8 mouse cellular contexts compared by ENCODE assay signal in genomic region chr10:108161261-108162256, GRCm38 (mm10). TPM values are rescaled to one million over a fixed set of nuclear protein-coding genes. Genes with fewer than 3 reads are reported as not detected.
DNase-seq lines count a peak whose midpoint lies in the region; ATAC-seq and TF ChIP-seq lines count a peak whose summit lies in the region.

Gene Ppp1r12a, plus strand, starts transcription at chr10:108162193.

- peak within 1 kb of the TSS; percentile 98 for H3K9ac ChIP-seq in forebrain, embryonic 13.5 days
- peak within 1 kb of the TSS; percentile 100 for H3K9ac ChIP-seq in neural tube, embryonic 15.5 days (replicated peaks)

- H3K4me3 ChIP-seq in E14TG2a.4 (replicated peaks; ENCODE audit: low read length): peak within 1 kb of the TSS; percentile 94
- H3K4me3 ChIP-seq in forebrain, embryonic 13.5 days: peak within 1 kb of the TSS; percentile 98
- peak within 1 kb of the TSS; percentile 99 for H3K4me3 ChIP-seq in neural tube, embryonic 15.5 days (replicated peaks)

- intact Hi-C loops in heart, postnatal 10 days (cut with DNase I): loop anchor here (2.0 to 5.0 kb wide), 2 partner anchors 74 to 231 kb away; no protein-coding TSS in a partner anchor

- H3K36me3 ChIP-seq in E14TG2a.4 (ENCODE audit: insufficient read depth, low read length): peaks cover 12% of the 10 kb centered on the region; the same call in 1 of the 2 replicates
- H3K36me3 ChIP-seq in forebrain, embryonic 13.5 days (ENCODE audit: poor library complexity, severe bottlenecking): no peaks in the 10 kb centered on the region
- H3K36me3 ChIP-seq in neural tube, embryonic 15.5 days: no peaks in the 10 kb centered on the region

- H3K9me3 ChIP-seq in E14TG2a.4 (ENCODE audit: low read length): no peaks in the 10 kb centered on the region
- H3K9me3 ChIP-seq in forebrain, embryonic 13.5 days (replicated peaks): no peaks in the 10 kb centered on the region
- H3K9me3 ChIP-seq in neural tube, embryonic 15.5 days (replicated peaks): no peaks in the 10 kb centered on the region

- peak within 1 kb of the TSS; percentile 98 for H3K27ac ChIP-seq in forebrain, embryonic 13.5 days
- H3K27ac ChIP-seq in neural tube, embryonic 15.5 days (replicated peaks): peak within 1 kb of the TSS; percentile 97

- H3K4me2 ChIP-seq in forebrain, embryonic 13.5 days: peak within 1 kb of the TSS; percentile 66
- H3K4me2 ChIP-seq in neural tube, embryonic 15.5 days: peak within 1 kb of the TSS; percentile 67

- no peak for TF ChIP-seq CTCF in E14TG2a.4 (conservative IDR thresholded peaks at IDR 0.05; ENCODE audit: low read length)

- H3K4me1 ChIP-seq in E14TG2a.4 (replicated peaks; ENCODE audit: low read depth, low read length): peaks cover 37% of the 10 kb centered on the region
- H3K4me1 ChIP-seq in forebrain, embryonic 13.5 days: peaks cover 29% of the 10 kb centered on the region
- peaks cover 30% of the 10 kb centered on the region for H3K4me1 ChIP-seq in neural tube, embryonic 15.5 days

- peak; percentile 94 for ATAC-seq in forebrain, embryonic 13.5 days
- ATAC-seq in neural tube, embryonic 15.5 days (ENCODE audit: low FRiP score): peak; percentile 94

- DNase-seq in c-Kit-positive CD71-positive TER-119-positive erythroid progenitor cells, embryonic 14.5 days (ENCODE audit: low spot score): peak; percentile 92
- DNase-seq in heart, postnatal 10 days: peak; percentile 96 to 97
- peak; percentile 94 for DNase-seq in layer of hippocampus, adult 11-12 months (ENCODE audit: low spot score)
- peak; percentile 95 to 96 for DNase-seq in lung, adult 18-20 months
- DNase-seq in testis, postnatal 14 days (ENCODE audit: low spot score): peak; percentile 96

- peaks cover 4% of the 10 kb centered on the region for H3K27me3 ChIP-seq in E14TG2a.4 (ENCODE audit: insufficient read depth, low read length)
- H3K27me3 ChIP-seq in forebrain, embryonic 13.5 days: no peaks in the 10 kb centered on the region
- no peaks in the 10 kb centered on the region for H3K27me3 ChIP-seq in neural tube, embryonic 15.5 days (replicated peaks)

- WGBS in forebrain, embryonic 13.5 days: under 1% methylated on average over 76 of the region's 89 CpGs
- WGBS in neural tube, embryonic 15.5 days: under 1% methylated on average over 87 of the region's 89 CpGs

RNA-seq across cellular contexts. Expression of gene Ppp1r12a, which starts in this region (rescaled TPM):
- polyA plus RNA-seq in forebrain, embryonic 13.5 days (2015; fragmentation: Nextera tagmentation; extraction: Ambion mirVana): 75.8 and 81.4 TPM in 2 replicates
- total RNA-seq in heart, postnatal 10 days (2021): 100 to 1,000 TPM; 114 to 115 TPM
- 63.4 and 73.3 TPM in 2 replicates for polyA plus RNA-seq in neural tube, embryonic 15.5 days (2015; fragmentation: Nextera tagmentation; extraction: Ambion mirVana)

Comparison
In these comparisons a context has a peak if more than half of its experiments do, and no peak if none do; other contexts are left out.
1. Peak in every context shown above with its lines: DNase-seq, ATAC-seq, H3K4me3 ChIP-seq and H3K27ac ChIP-seq.